ENCODE assay signal across 30 mouse cellular contexts in genomic region chr5:72671017-72671699, GRCm38 (mm10). TPM values are rescaled to one million over a fixed set of nuclear protein-coding genes. Genes with fewer than 3 reads are reported as not detected.
DNase-seq lines count a peak whose midpoint lies in the region; ATAC-seq lines count a peak whose summit lies in the region.
"Had no signal": no experiment of that assay in that cellular context is flagged by ENCODE, and none has a peak within 500 bp of the region (broad histone marks: within the 10 kb centered on the region; RNA-seq: fewer than 3 reads in every experiment).

No protein-coding gene starts in this region.

- WGBS in embryonic facial prominence, embryonic 14.5 days, result 51% methylated on average over 8 of the region's 8 CpGs
- WGBS in embryonic facial prominence, embryonic 10.5 days, result 79% methylated on average over 8 of the region's 8 CpGs
- WGBS in midbrain, embryonic 11.5 days, result 27% methylated on average over 8 of the region's 8 CpGs

- no peak overlapping the region for H3K4me2 ChIP-seq in embryonic facial prominence, embryonic 14.5 days (ENCODE audit: low read depth, low read length)
- H3K4me2 ChIP-seq in midbrain, embryonic 11.5 days, result no peak overlapping the region
- H3K4me2 ChIP-seq: limb, embryonic 12.5 days; liver, embryonic 13.5 days; neural tube, embryonic 12.5 days had no signal

- no peaks in the 10 kb centered on the region for H3K27me3 ChIP-seq in embryonic facial prominence, embryonic 14.5 days (replicated peaks; ENCODE audit: control insufficient read depth, insufficient read depth, low read length)
- no peaks in the 10 kb centered on the region for H3K27me3 ChIP-seq in embryonic facial prominence, embryonic 10.5 days (replicated peaks; ENCODE audit: low read depth, poor library complexity, severe bottlenecking)
- no peaks in the 10 kb centered on the region for H3K27me3 ChIP-seq in midbrain, embryonic 11.5 days (ENCODE audit: control insufficient read depth, insufficient read depth, low read length)
- H3K27me3 ChIP-seq: limb, embryonic 12.5 days; liver, embryonic 13.5 days; neural tube, embryonic 12.5 days; Patski had no signal

- no peak overlapping the region for H3K9ac ChIP-seq in embryonic facial prominence, embryonic 14.5 days (ENCODE audit: low read depth, low read length)
- no peak overlapping the region for H3K9ac ChIP-seq in midbrain, embryonic 11.5 days (ENCODE audit: low read length)
- H3K9ac ChIP-seq: limb, embryonic 12.5 days; liver, embryonic 13.5 days; neural tube, embryonic 12.5 days had no signal

- no peak for DNase-seq in embryonic facial prominence, embryonic 14.5 days (ENCODE audit: low spot score)
- no peak for DNase-seq in embryonic facial prominence, embryonic 10.5 days (ENCODE audit: low spot score)
- DNase-seq in right cerebral cortex, postnatal 4 days, result peak; percentile 13
- DNase-seq in right cerebral cortex, postnatal 10 days (ENCODE audit: low spot score in 2 of 2), result no peak
- peak; percentile 85 for DNase-seq in midbrain, embryonic 11.5 days (ENCODE audit: low spot score, missing footprints)
- DNase-seq in lung, adult 18-20 months, result no peak
- DNase-seq in adrenal gland, postnatal 14 days, result no peak
- DNase-seq in adrenal gland, postnatal 10 days, result no peak
- DNase-seq: adrenal gland, postnatal 36 days; cerebellum, adult 8-10 months; gastrocnemius, postnatal 14 days; kidney, adult 11 months; liver, embryonic 13.5 days; thymus, postnatal 25 days had no signal

- H3K27ac ChIP-seq in embryonic facial prominence, embryonic 14.5 days (replicated peaks; ENCODE audit: low read depth, low read length), result no peak overlapping the region
- H3K27ac ChIP-seq in embryonic facial prominence, embryonic 10.5 days (replicated peaks), result no peak overlapping the region
- no peak overlapping the region; the same call in 1 of the 2 replicates for H3K27ac ChIP-seq in midbrain, embryonic 11.5 days (ENCODE audit: low read depth, low read length)
- H3K27ac ChIP-seq: limb, embryonic 12.5 days; liver, embryonic 13.5 days; macrophage; neural tube, embryonic 12.5 days had no signal

- 0 out of 2 replicates have a peak, but pooled peaks have one; percentile 44 for ATAC-seq in embryonic facial prominence, embryonic 14.5 days (ENCODE audit: low read depth)
- ATAC-seq in midbrain, embryonic 11.5 days (ENCODE audit: low FRiP score), result peak; percentile 83
- ATAC-seq: CD4-positive, CD25-positive, alpha-beta regulatory T cell, adult 4 months; Patski had no signal

- no peaks in the 10 kb centered on the region for H3K9me3 ChIP-seq in embryonic facial prominence, embryonic 14.5 days (ENCODE audit: control insufficient read depth, low read length)
- no peaks in the 10 kb centered on the region for H3K9me3 ChIP-seq in embryonic facial prominence, embryonic 10.5 days
- no peaks in the 10 kb centered on the region for H3K9me3 ChIP-seq in midbrain, embryonic 11.5 days (ENCODE audit: control insufficient read depth, low read length)
- H3K9me3 ChIP-seq: limb, embryonic 12.5 days; liver, embryonic 13.5 days; neural tube, embryonic 12.5 days had no signal

- H3K4me1 ChIP-seq in embryonic facial prominence, embryonic 14.5 days (ENCODE audit: control insufficient read depth, insufficient read depth, low read length), result no peaks in the 10 kb centered on the region
- H3K4me1 ChIP-seq in embryonic facial prominence, embryonic 10.5 days, result no peaks in the 10 kb centered on the region
- H3K4me1 ChIP-seq in midbrain, embryonic 11.5 days (ENCODE audit: control insufficient read depth, insufficient read depth, low read length), result peaks cover 8% of the 10 kb centered on the region; the same call in 1 of the 2 replicates
- H3K4me1 ChIP-seq: limb, embryonic 12.5 days; liver, embryonic 13.5 days; neural tube, embryonic 12.5 days had no signal

- H3K36me3 ChIP-seq in embryonic facial prominence, embryonic 14.5 days (ENCODE audit: control insufficient read depth, insufficient read depth, low read length), result no peaks in the 10 kb centered on the region
- H3K36me3 ChIP-seq in embryonic facial prominence, embryonic 10.5 days (replicated peaks), result no peaks in the 10 kb centered on the region
- H3K36me3 ChIP-seq in midbrain, embryonic 11.5 days (ENCODE audit: control insufficient read depth, insufficient read depth, low read length), result no peaks in the 10 kb centered on the region
- H3K36me3 ChIP-seq: limb, embryonic 12.5 days; liver, embryonic 13.5 days; neural tube, embryonic 12.5 days had no signal

- H3K4me3 ChIP-seq in embryonic facial prominence, embryonic 14.5 days (ENCODE audit: low read depth, low read length), result no peak overlapping the region
- no peak overlapping the region for H3K4me3 ChIP-seq in embryonic facial prominence, embryonic 10.5 days
- no peak overlapping the region for H3K4me3 ChIP-seq in midbrain, embryonic 11.5 days (ENCODE audit: low read depth, low read length)
- H3K4me3 ChIP-seq: erythroblast, embryonic 14.5 days; limb, embryonic 12.5 days; liver, embryonic 13.5 days; neural tube, embryonic 12.5 days had no signal

RNA-seq across cellular contexts. Expression of gene Nipal1, which starts 23.6 kb away (rescaled TPM):
- polyA plus RNA-seq in embryonic facial prominence, embryonic 14.5 days (2014; fragmentation: Nextera tagmentation; extraction: Ambion mirVana), result 2.0 and 9.0 TPM in 2 replicates
- polyA plus RNA-seq in embryonic facial prominence, embryonic 10.5 days (2016; fragmentation: Nextera tagmentation; extraction: Ambion mirVana), result 0.14 and 0.49 TPM in 2 replicates
- 0.25 and 0.45 TPM in 2 replicates for polyA plus RNA-seq in midbrain, embryonic 11.5 days (2014; fragmentation: Nextera tagmentation; extraction: Ambion mirVana)
- 2.4 and 2.5 TPM in 2 replicates for total RNA-seq in adrenal gland, postnatal 14 days (2021)
- total RNA-seq in adrenal gland, postnatal 10 days (2021), result 10 to 100 TPM in 1 of 2 experiments, 1 to 10 TPM in 1; 6.0 to 14.8 TPM
- total RNA-seq: heart, adult 8-10 months; layer of hippocampus, postnatal 14 days; left cerebral cortex, postnatal 10 days had no signal
- polyA plus RNA-seq: macrophage had no signal

RNA-seq across cellular contexts. Expression of gene Cnga1, which starts 27.1 kb away (rescaled TPM):
- not detected in 2 replicates for polyA plus RNA-seq in embryonic facial prominence, embryonic 14.5 days (2014; fragmentation: Nextera tagmentation; extraction: Ambion mirVana)
- polyA plus RNA-seq in embryonic facial prominence, embryonic 10.5 days (2016; fragmentation: Nextera tagmentation; extraction: Ambion mirVana), result not detected in 2 replicates
- polyA plus RNA-seq in midbrain, embryonic 11.5 days (2014; fragmentation: Nextera tagmentation; extraction: Ambion mirVana), result not detected in 2 replicates
- total RNA-seq in adrenal gland, postnatal 14 days (2021), result 0.23 TPM in 1 of 2 replicates, not detected in the other
- under 1 TPM in 1 of 2 experiments, not detected in 1; 0.15 TPM for total RNA-seq in adrenal gland, postnatal 10 days (2021)
- total RNA-seq: adrenal gland, postnatal 36 days; common myeloid progenitor, adult 5-6 weeks; ES-E14; gastrocnemius, postnatal 14 days; heart, adult 8-10 months; layer of hippocampus, postnatal 14 days; left cerebral cortex, postnatal 10 days had no signal
- polyA plus RNA-seq: embryonic facial prominence, embryonic 11.5 days; erythroblast, embryonic 14.5 days; heart, embryonic 16.5 days; kidney, embryonic 16.5 days; limb, embryonic 12.5 days; liver, embryonic 13.5 days; lung, embryonic 16.5 days; macrophage; neural tube, embryonic 12.5 days; small intestine, adult 2 months had no signal

Comparison
In these comparisons a context has a peak if more than half of its experiments do, and no peak if none do; other contexts are left out.
1. DNase-seq: peak in right cerebral cortex, postnatal 4 days (single experiment) and midbrain, embryonic 11.5 days (single experiment); none in embryonic facial prominence, embryonic 14.5 days (single experiment), embryonic facial prominence, embryonic 10.5 days (single experiment), right cerebral cortex, postnatal 10 days (0 of 2), lung, adult 18-20 months (0 of 2), adrenal gland, postnatal 14 days (single experiment) and adrenal gland, postnatal 10 days (single experiment).